Mouse (Mus musculus) cortical plate, adult 2 months (tissue): ENCODE results near the gene Celf2.

Experiments
- CTCF ChIP-seq: fragments of 200-500 bp; IDR thresholded peaks from 2 replicates; pipeline ENCODE4 v1.5.1; 2011; ENCODE audit warnings: mild to moderate bottlenecking, control low read depth, low read length; ENCODE audit not compliant: insufficient read depth; ENCODE audit errors: extremely low read depth
- POLR2A ChIP-seq: fragments of 200-500 bp; IDR thresholded peaks from 2 replicates; pipeline ENCODE4 v1.6.1; 2011; ENCODE audit warnings: mild to moderate bottlenecking, low read length, control low read depth; ENCODE audit not compliant: insufficient read depth; ENCODE audit errors: extremely low read depth

GRCm38 (mm10) chr2:7548886-7549285 is 39.5 kb upstream of the Celf2 start:
- TF ChIP-seq CTCF = no peak
- no peak for TF ChIP-seq POLR2A
